Mouse (Mus musculus) midbrain, embryonic 13.5 days (tissue): ENCODE measurements around the gene AI413582. TPM values are rescaled to one million over a fixed set of nuclear protein-coding genes. Genes with fewer than 3 reads are reported as not detected.

Experiments used
- ATAC-seq: fragments of 200-750 bp; cut with Nextera tagmentation; 2 replicates; pipeline ENCODE4 v1.8.0; 2017; ENCODE audit warnings: mild to moderate bottlenecking, moderate TSS enrichment, moderate library complexity
- H3K27ac ChIP-seq: fragments of 300-500 bp; sonication (generic); 2 replicates; pipeline ENCODE4 v1.5.1; 2015; ENCODE audit warnings: inconsistent platforms, mild to moderate bottlenecking, moderate library complexity
- H3K27me3 ChIP-seq: fragments of 300-500 bp; sonication (generic); 2 replicates; pipeline ENCODE4 v1.6.1; 2015; ENCODE audit warnings: mild to moderate bottlenecking, inconsistent platforms
- H3K36me3 ChIP-seq: fragments of 300-500 bp; sonication (generic); 2 replicates; pipeline ENCODE4 v1.6.1; 2015; ENCODE audit warnings: mild to moderate bottlenecking, inconsistent platforms
- H3K4me1 ChIP-seq: fragments of 300-500 bp; sonication (generic); replicated peaks from 2 replicates; pipeline ENCODE4 v1.6.1; 2015; ENCODE audit warnings: inconsistent platforms
- H3K4me2 ChIP-seq: fragments of 300-500 bp; sonication (generic); replicated peaks from 2 replicates; pipeline ENCODE4 v1.6.1; 2015; ENCODE audit warnings: moderate library complexity, mild to moderate bottlenecking, inconsistent platforms
- H3K4me3 ChIP-seq: fragments of 300-500 bp; sonication (generic); replicated peaks from 2 replicates; pipeline ENCODE4 v1.5.1; 2015; ENCODE audit warnings: mild to moderate bottlenecking, inconsistent platforms
- H3K9ac ChIP-seq: fragments of 300-500 bp; sonication (generic); replicated peaks from 2 replicates; pipeline ENCODE4 v1.6.1; 2015; ENCODE audit warnings: mild to moderate bottlenecking, inconsistent platforms
- H3K9me3 ChIP-seq: fragments of 300-500 bp; sonication (generic); 2 replicates; pipeline ENCODE4 v1.6.1; 2016; ENCODE audit warnings: mild to moderate bottlenecking, inconsistent platforms
- WGBS: fragments of 180-500 bp; shearing (Covaris S2); methylation state at CpG from one replicate; pipeline ENCODE4 v1.1.7; 2015; 5-methylcytosine and 5-hydroxymethylcytosine counted together
- polyA plus RNA-seq: library from polyadenylated mRNA; unstranded; fragments of >200 nt; fragmentation: Nextera tagmentation; extraction: Ambion mirVana; gene quantifications from 2 replicates; pipeline ENCODE4 v1.2.1, GENCODE M21; 2015

The AI413582 gene
- polyA plus RNA-seq: 33.4 and 36.8 TPM in 2 replicates

- H3K4me2 ChIP-seq: peak within 1 kb of the TSS; percentile 90
- WGBS: under 1% methylated on average over 57 of the region's 58 CpGs
- peak within 1 kb of the TSS; percentile 68 for H3K4me3 ChIP-seq
- peak within 1 kb of the TSS; percentile 80 for H3K9ac ChIP-seq
- peaks cover 36% of the 10 kb centered on the region for H3K4me1 ChIP-seq
- H3K36me3 ChIP-seq: peaks cover 10% of the 10 kb centered on the region
- H3K27ac ChIP-seq: peak within 1 kb of the TSS; percentile 59
- ATAC-seq: peak; percentile 95
- H3K9me3 ChIP-seq: no peaks in the 10 kb centered on the region
- H3K27me3 ChIP-seq: no peaks in the 10 kb centered on the region
Measured at GRCm38 (mm10) chr17:27565163-27565941, at the start of gene AI413582. AI413582 (minus strand) TSS chr17:27565756.

DNA sequence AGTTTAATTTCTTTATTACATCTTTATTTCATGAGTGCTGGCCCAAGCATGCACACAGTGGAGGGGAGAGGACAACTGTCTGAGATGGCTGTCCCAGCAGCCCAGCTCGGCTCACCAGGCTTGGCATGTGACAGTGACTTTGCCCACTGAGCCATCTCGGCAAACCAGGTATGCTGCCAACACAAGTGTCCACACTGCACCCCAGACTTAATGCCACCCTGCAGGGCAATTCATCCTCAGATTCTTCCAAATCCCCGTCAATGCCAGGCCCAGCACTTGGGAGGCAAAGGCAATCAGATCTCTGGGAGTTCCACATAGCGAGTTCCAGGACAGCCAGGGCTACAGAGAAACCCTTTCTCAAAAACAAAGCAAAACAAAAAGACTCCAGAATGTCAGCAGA lies 47.5 kb upstream of the AI413582 start:
- WGBS: 76% methylated on average over 4 of the region's 4 CpGs
- H3K9ac ChIP-seq: 0 out of 2 replicates have a peak overlapping the region, but pooled peaks have one; percentile 8

DNA sequence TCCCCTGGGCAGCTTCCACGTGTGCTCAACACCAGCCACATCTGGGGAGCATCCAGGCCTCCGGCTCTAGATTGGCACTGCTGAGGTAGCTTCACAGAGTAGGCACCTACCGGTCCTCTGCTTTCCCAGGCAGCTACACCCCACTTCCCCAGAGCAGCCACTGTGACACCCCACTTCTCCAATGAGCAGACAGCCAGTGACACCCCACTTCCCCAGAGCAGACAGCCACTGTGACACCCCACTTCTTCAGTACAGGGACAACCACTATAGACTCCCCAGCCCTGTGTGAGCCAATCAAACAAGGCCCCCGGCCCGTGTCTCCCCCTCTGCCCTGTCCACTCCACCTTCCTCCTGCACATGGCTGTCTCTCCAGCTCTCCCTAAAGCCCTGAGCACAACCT lies 46.4 kb upstream of the AI413582 start:
- no peaks in the 10 kb centered on the region for H3K27me3 ChIP-seq
- no peak overlapping the region for H3K4me2 ChIP-seq
- H3K9ac ChIP-seq: no peak overlapping the region
- 80% methylated on average over 5 of the region's 5 CpGs for WGBS
- no peak overlapping the region for H3K27ac ChIP-seq
- no peak overlapping the region for H3K4me3 ChIP-seq
- no peaks in the 10 kb centered on the region for H3K9me3 ChIP-seq
- peaks cover 46% of the 10 kb centered on the region for H3K4me1 ChIP-seq
- ATAC-seq: no peak
- peaks cover 17% of the 10 kb centered on the region for H3K36me3 ChIP-seq

More for the DNA sequence above, 47.5 kb upstream of the AI413582 start:
- Histone ChIP-seq H3K4me2 (no peak overlapping the region), H3K27me3 (no peaks in the 10 kb centered on the region), H3K9me3 (0 out of 2 replicates have a peak, but pooled peaks cover 3% of the 10 kb centered on the region), H3K36me3 (peaks cover 25% of the 10 kb centered on the region), H3K4me1 (peaks cover 46% of the 10 kb centered on the region), H3K4me3 (no peak overlapping the region), H3K27ac (no peak overlapping the region)
- no peak for ATAC-seq

- 76% methylated on average over 3 of the region's 3 CpGs for WGBS
- no peaks in the 10 kb centered on the region for H3K27me3 ChIP-seq
- H3K4me3 ChIP-seq: no peak overlapping the region
- no peaks in the 10 kb centered on the region for H3K9me3 ChIP-seq
- ATAC-seq: no peak
- no peak overlapping the region for H3K4me2 ChIP-seq
- no peak overlapping the region for H3K9ac ChIP-seq
- H3K4me1 ChIP-seq: peaks cover 50% of the 10 kb centered on the region
- peaks cover 12% of the 10 kb centered on the region; the same call in 1 of the 2 replicates for H3K36me3 ChIP-seq
- H3K27ac ChIP-seq: no peak overlapping the region; the same call in 1 of the 2 replicates
Measured at GRCm38 (mm10) chr17:27611519-27611884, 45.9 kb upstream of the AI413582 start.

DNA sequence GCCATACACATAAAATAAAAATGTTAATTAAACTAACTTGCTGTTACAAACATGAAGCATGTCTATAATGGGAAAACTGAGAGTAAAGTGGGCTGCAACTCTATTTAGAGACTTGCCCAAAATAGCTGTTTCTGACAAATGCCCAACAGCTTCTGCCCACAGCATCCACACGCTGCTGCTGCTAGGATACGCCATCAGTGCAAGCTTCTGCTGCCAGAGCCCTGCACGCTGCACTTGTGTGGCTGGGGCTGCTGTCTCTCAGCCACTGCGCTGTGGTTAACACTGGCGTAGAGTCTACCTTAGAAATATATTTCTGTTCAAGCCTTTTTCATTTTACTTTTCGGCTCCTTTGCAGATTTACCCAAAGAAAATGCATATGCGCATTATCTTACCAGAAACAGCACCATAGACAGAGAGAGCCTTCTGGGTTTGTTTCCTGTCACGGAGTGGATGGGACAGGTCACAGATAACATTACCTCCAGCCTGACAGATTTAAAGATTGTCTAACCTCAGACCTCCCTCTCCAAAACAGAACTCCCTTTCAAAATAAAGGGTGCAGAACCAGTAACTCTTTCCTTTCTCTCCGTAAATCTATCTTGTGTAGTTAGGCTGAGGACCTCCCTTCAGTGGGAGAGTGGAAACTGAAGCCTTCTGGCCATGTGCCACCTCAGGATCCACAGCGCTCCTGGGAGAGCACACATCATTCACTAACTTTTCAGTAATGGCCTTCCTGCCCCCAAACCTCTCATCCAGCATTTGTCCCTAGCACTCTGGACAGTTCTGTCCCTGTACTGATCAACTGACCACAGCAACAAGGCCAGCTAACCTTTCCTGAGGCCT lies 45.3 kb upstream of the AI413582 start:
- Histone ChIP-seq H3K4me3 (no peak overlapping the region), H3K9me3 (no peaks in the 10 kb centered on the region), H3K4me2 (no peak overlapping the region), H3K4me1 (peaks cover 57% of the 10 kb centered on the region), H3K27ac (no peak overlapping the region; the same call in 1 of the 2 replicates), H3K36me3 (0 out of 2 replicates have a peak, but pooled peaks cover 10% of the 10 kb centered on the region), H3K27me3 (no peaks in the 10 kb centered on the region), H3K9ac (no peak overlapping the region)
- WGBS: 82% methylated on average over 10 of the region's 10 CpGs
- ATAC-seq: no peak

GRCm38 (mm10) chr17:27609576-27609975 lies 44.0 kb upstream of the AI413582 start:
- H3K9ac ChIP-seq: no peak overlapping the region
- 91% methylated on average over 7 of the region's 7 CpGs for WGBS
- no peak overlapping the region for H3K27ac ChIP-seq
- no peak overlapping the region for H3K4me3 ChIP-seq
- H3K4me2 ChIP-seq: no peak overlapping the region
- no peak for ATAC-seq
- peaks cover 59% of the 10 kb centered on the region for H3K4me1 ChIP-seq
- H3K9me3 ChIP-seq: no peaks in the 10 kb centered on the region
- no peaks in the 10 kb centered on the region for H3K27me3 ChIP-seq
- H3K36me3 ChIP-seq: 0 out of 2 replicates have a peak, but pooled peaks cover 10% of the 10 kb centered on the region

GRCm38 (mm10) chr17:27603522-27604234 lies 38.1 kb upstream of the AI413582 start:
- no peaks in the 10 kb centered on the region for H3K27me3 ChIP-seq
- H3K27ac ChIP-seq: peak overlapping the region; percentile 44; the same call in 1 of the 2 replicates
- H3K4me1 ChIP-seq: peaks cover 66% of the 10 kb centered on the region
- H3K9me3 ChIP-seq: no peaks in the 10 kb centered on the region
- no peak overlapping the region for H3K9ac ChIP-seq
- peaks cover 11% of the 10 kb centered on the region; the same call in 1 of the 2 replicates for H3K36me3 ChIP-seq
- 79% methylated on average over 21 of the region's 21 CpGs for WGBS
- no peak overlapping the region for H3K4me2 ChIP-seq
- no peak for ATAC-seq
- no peak overlapping the region for H3K4me3 ChIP-seq

DNA sequence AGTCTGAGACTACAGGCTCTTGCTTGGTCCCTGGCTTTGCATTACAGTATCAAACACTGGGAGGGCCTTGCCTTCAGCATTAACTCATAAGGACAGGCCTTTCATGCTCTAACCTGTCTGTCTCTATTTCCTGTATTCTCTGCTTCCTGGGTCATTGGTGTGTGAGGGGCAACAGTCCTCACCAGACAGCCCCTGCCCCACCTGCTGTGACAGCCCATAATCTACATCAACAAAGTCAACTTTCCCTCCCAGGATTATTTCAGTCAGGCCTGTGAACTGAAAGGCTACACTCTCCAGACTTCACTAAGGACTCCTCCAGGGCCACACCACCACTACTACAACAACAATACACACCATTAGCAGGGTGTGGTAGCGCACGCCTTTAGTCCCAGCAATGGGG lies 37.5 kb upstream of the AI413582 start:
- Histone ChIP-seq H3K27ac (no peak overlapping the region), H3K9ac (no peak overlapping the region)

GRCm38 (mm10) chr17:27600869-27601268 lies 35.3 kb upstream of the AI413582 start:
- Histone ChIP-seq H3K27me3 (no peaks in the 10 kb centered on the region), H3K36me3 (peaks cover 18% of the 10 kb centered on the region), H3K4me2 (no peak overlapping the region), H3K4me1 (peaks cover 56% of the 10 kb centered on the region), H3K27ac (peak overlapping the region; percentile 19; the same call in 1 of the 2 replicates), H3K9me3 (no peaks in the 10 kb centered on the region), H3K9ac (no peak overlapping the region; the same call in 1 of the 2 replicates), H3K4me3 (no peak overlapping the region)
- WGBS: 68% methylated on average over 5 of the region's 5 CpGs
- no peak for ATAC-seq

More for the DNA sequence above, 37.5 kb upstream of the AI413582 start:
- Histone ChIP-seq H3K4me3 (no peak overlapping the region), H3K27me3 (no peaks in the 10 kb centered on the region), H3K9me3 (no peaks in the 10 kb centered on the region), H3K36me3 (peaks cover 7% of the 10 kb centered on the region; the same call in 1 of the 2 replicates), H3K4me1 (peaks cover 66% of the 10 kb centered on the region), H3K4me2 (no peak overlapping the region)
- 98% methylated on average over 2 of the region's 2 CpGs for WGBS
- ATAC-seq: no peak

GRCm38 (mm10) chr17:27600286-27600685 lies 34.7 kb upstream of the AI413582 start:
- Histone ChIP-seq H3K9me3 (no peaks in the 10 kb centered on the region), H3K4me3 (no peak overlapping the region), H3K27ac (no peak overlapping the region), H3K36me3 (peaks cover 23% of the 10 kb centered on the region), H3K4me2 (no peak overlapping the region), H3K9ac (no peak overlapping the region), H3K27me3 (no peaks in the 10 kb centered on the region), H3K4me1 (peaks cover 54% of the 10 kb centered on the region)
- 91% methylated on average over 3 of the region's 3 CpGs for WGBS
- ATAC-seq: no peak

- H3K36me3 ChIP-seq: peaks cover 49% of the 10 kb centered on the region
- no peak overlapping the region for H3K4me3 ChIP-seq
- no peak overlapping the region for H3K4me2 ChIP-seq
- 0 out of 2 replicates have a peak overlapping the region, but pooled peaks have one; percentile 19 for H3K27ac ChIP-seq
- WGBS: 88% methylated on average over 21 of the region's 21 CpGs
- H3K9ac ChIP-seq: no peak overlapping the region
- H3K9me3 ChIP-seq: no peaks in the 10 kb centered on the region
- no peaks in the 10 kb centered on the region for H3K27me3 ChIP-seq
- H3K4me1 ChIP-seq: peaks cover 19% of the 10 kb centered on the region
- no peak for ATAC-seq
Measured at GRCm38 (mm10) chr17:27596376-27597190, 31.0 kb upstream of the AI413582 start.
